Mouse (Mus musculus) limb, embryonic 14.5 days (tissue): Measurements from ENCODE around the gene Vps25. TPM values are rescaled to one million over a fixed set of nuclear protein-coding genes. Genes with fewer than 3 reads are reported as not detected.
A peak's percentile ranks its signal among the peaks of the same experiment; 100 is the strongest.

Experiments
- ATAC-seq: fragments of 200-750 bp; cut with Nextera tagmentation; 2 replicates; pipeline ENCODE4 v1.8.0; 2017; ENCODE audit warnings: low read depth, moderate number of reproducible peaks, moderate TSS enrichment; ENCODE audit not compliant: low FRiP score
- DNase-seq: peaks from one replicate; pipeline ENCODE4 v3.0.0-alpha.2; 2015; ENCODE audit warnings: low spot score
- H3K27ac ChIP-seq: fragments of 300-500 bp; sonication (generic); replicated peaks from 2 replicates; pipeline ENCODE4 v1.5.1; 2014; ENCODE audit warnings: low read depth, mild to moderate bottlenecking, low read length, moderate library complexity, mixed read lengths
- H3K27me3 ChIP-seq: fragments of 300-500 bp; sonication (generic); 2 replicates; pipeline ENCODE4 v1.6.1; 2014; ENCODE audit warnings: low read length, mixed read lengths; ENCODE audit not compliant: control insufficient read depth, insufficient read depth
- H3K36me3 ChIP-seq: fragments of 300-500 bp; sonication (generic); 2 replicates; pipeline ENCODE4 v1.6.1; 2014; ENCODE audit warnings: mild to moderate bottlenecking, low read length, moderate library complexity, mixed read lengths; ENCODE audit not compliant: control insufficient read depth, insufficient read depth
- H3K4me1 ChIP-seq: fragments of 300-500 bp; sonication (generic); 2 replicates; pipeline ENCODE4 v1.6.1; 2014; ENCODE audit warnings: antibody characterized with exemption, low read length, mixed read lengths; ENCODE audit not compliant: control insufficient read depth, insufficient read depth
- H3K4me2 ChIP-seq: fragments of 300-500 bp; sonication (generic); replicated peaks from 2 replicates; pipeline ENCODE4 v1.6.1; 2014; ENCODE audit warnings: low read depth, mild to moderate bottlenecking, low read length, moderate library complexity; ENCODE audit not compliant: severe bottlenecking
- H3K4me3 ChIP-seq: fragments of 300-500 bp; sonication (generic); replicated peaks from 2 replicates; pipeline ENCODE4 v1.5.1; 2014; ENCODE audit warnings: low read length
- H3K9ac ChIP-seq: fragments of 300-500 bp; sonication (generic); 2 replicates; pipeline ENCODE4 v1.6.1; 2014; ENCODE audit warnings: mild to moderate bottlenecking, low read depth, low read length, moderate library complexity; ENCODE audit not compliant: severe bottlenecking
- H3K9me3 ChIP-seq: fragments of 300-500 bp; sonication (generic); 2 replicates; pipeline ENCODE4 v1.6.1; 2016; ENCODE audit warnings: low read length; ENCODE audit not compliant: control insufficient read depth
- POLR2A ChIP-seq: fragments of 200-500 bp; IDR thresholded peaks from 2 replicates; pipeline ENCODE4 v1.8.0; 2012; ENCODE audit warnings: inconsistent platforms, mild to moderate bottlenecking, moderate library complexity, borderline replicate concordance; ENCODE audit not compliant: insufficient read depth, insufficient read length; ENCODE audit errors: extremely low read depth
- WGBS: fragments of 180-500 bp; shearing (Covaris S2); extraction: QIAGEN DNeasy Blood & Tissue Kit; methylation state at CpG from one replicate; pipeline ENCODE4 v1.1.7; 2014; 5-methylcytosine and 5-hydroxymethylcytosine counted together
- polyA plus RNA-seq, 2 experiments: library from polyadenylated mRNA; depleted of rRNA in 1 of 2; stranded (reverse) in 1 of 2; unstranded in 1 of 2; fragments of >200 nt; fragmentation: Nextera tagmentation in 1 of 2; extraction: Ambion mirVana in 1 of 2; gene quantifications; 2 replicates each; pipeline versions ENCODE4 v1.2.1 to v1.2.3; 2012 to 2014

Gene Vps25
- polyA plus RNA-seq, 2 experiments, result 70.3 to 120 TPM

GRCm38 (mm10) chr11:101301299-101302003 is 47.9 kb downstream of the Vps25 start:
- TF ChIP-seq POLR2A, result no peak
- 0 out of 2 replicates have a peak overlapping the region, but pooled peaks have one; percentile 26 for H3K27ac ChIP-seq
- DNase-seq (no peak), ATAC-seq (peak; percentile 32)
- WGBS, result 12% methylated on average over 26 of the region's 26 CpGs
- H3K36me3 ChIP-seq, result peaks cover 30% of the 10 kb centered on the region
- no peaks in the 10 kb centered on the region for H3K9me3 ChIP-seq
- H3K4me2 ChIP-seq, result peak overlapping the region; percentile 82
- H3K27me3 ChIP-seq, result no peaks in the 10 kb centered on the region
- H3K4me3 ChIP-seq, result peak overlapping the region; percentile 87
- peaks cover 10% of the 10 kb centered on the region for H3K4me1 ChIP-seq
- peak overlapping the region; percentile 86 for H3K9ac ChIP-seq

DNA sequence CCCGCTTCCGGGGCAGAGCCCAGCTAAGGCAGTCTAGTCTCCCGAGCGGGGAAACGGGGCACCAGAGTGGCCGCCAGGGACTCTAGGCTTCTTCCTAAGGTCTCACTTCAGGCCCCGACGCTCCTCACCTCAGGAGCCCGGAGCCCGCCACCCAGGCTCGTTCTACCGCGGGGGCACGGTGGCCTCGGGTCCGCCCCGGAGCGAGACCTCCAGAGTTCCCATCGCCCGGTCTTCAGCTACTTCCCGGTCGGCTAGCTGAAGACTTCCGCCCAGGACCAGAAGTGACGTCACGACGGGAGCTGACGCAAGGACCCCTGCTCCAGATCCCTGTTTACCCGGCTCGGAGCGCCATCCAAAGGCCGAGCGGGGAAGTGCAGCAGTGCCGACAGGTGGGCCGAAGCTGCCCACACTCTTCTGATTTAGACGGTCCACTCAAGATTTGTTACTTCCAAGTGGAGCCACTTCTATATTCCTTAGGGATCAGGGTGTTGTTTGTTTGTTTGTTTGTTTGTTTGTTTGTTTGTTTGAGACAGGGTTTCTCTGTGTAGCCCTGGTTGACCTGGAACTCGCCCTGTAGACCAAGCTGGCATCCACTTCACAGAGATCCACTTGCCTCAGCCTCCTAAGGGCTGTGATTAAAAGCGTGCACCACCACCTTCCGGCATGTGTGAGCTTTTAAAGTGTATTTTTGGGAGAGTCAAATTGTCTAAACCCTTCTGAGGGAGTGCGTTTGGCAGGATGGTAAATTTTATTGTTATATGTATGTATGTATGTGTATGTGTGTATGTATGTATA is 48.7 kb downstream of the Vps25 start, which contains the start of gene Becn1:
Gene Becn1, minus strand, starts transcription at position 283 of the 795 bp plus-strand sequence.
- peak; percentile 93 for ATAC-seq
- peak within 1 kb of the TSS; percentile 82 for H3K4me2 ChIP-seq
- H3K27me3 ChIP-seq, result no peaks in the 10 kb centered on the region
- 6% methylated on average over 34 of the region's 39 CpGs for WGBS
- H3K4me1 ChIP-seq, result peaks cover 10% of the 10 kb centered on the region
- peaks cover 25% of the 10 kb centered on the region for H3K36me3 ChIP-seq
- 0 out of 2 replicates have a peak within 1 kb of the TSS, but pooled peaks have one; percentile 26 for H3K27ac ChIP-seq
- H3K9ac ChIP-seq, result peak within 1 kb of the TSS; percentile 86
- no peak for TF ChIP-seq POLR2A
- peak; percentile 95 for DNase-seq
- peak within 1 kb of the TSS; percentile 87 for H3K4me3 ChIP-seq
- H3K9me3 ChIP-seq, result no peaks in the 10 kb centered on the region

DNA sequence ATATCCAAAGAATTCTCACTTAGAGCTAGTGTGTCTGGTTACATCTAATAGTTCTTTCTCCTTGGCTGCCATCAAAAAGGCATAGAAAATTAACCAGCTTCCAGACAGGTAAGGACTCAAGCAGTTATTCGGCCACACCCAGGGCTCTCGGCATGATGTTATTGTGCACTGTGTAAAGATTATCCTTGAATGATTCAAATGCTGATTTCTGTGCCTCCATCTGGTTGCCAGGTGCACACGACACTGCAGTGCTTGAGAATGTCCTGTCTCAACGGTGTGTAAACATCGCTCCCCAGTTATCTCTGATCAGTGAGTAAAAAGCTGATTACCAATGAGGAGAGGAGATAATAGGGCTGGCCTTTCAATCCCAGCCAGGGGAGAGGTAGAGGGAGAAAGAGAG is 54.2 kb downstream of the Vps25 start:
- ATAC-seq, result no peak

More for the DNA sequence above, 54.2 kb downstream of the Vps25 start:
- Histone ChIP-seq H3K4me1 (no peaks in the 10 kb centered on the region), H3K4me3 (no peak overlapping the region), H3K36me3 (no peaks in the 10 kb centered on the region), H3K9me3 (no peaks in the 10 kb centered on the region), H3K27me3 (no peaks in the 10 kb centered on the region), H3K27ac (no peak overlapping the region), H3K9ac (no peak overlapping the region), H3K4me2 (no peak overlapping the region)
- WGBS, result 37% methylated on average over 5 of the region's 5 CpGs
- TF ChIP-seq POLR2A, result no peak
- DNase-seq, result no peak

Other genes starting within 250 kb of the Vps25 start
- 60.9 and 72.8 TPM in 2 replicates for gene Atp6v0a1, start 244.3 kb upstream of the Vps25 start, polyA plus RNA-seq (2012; rRNA removed)
- gene Atp6v0a1, start 244.3 kb upstream of the Vps25 start, polyA plus RNA-seq (2014; fragmentation: Nextera tagmentation; extraction: Ambion mirVana), result 31.8 and 32.7 TPM in 2 replicates
- gene Naglu, start 183.7 kb upstream of the Vps25 start, polyA plus RNA-seq (2012; rRNA removed), result 12.8 and 18.5 TPM in 2 replicates
- gene Naglu, start 183.7 kb upstream of the Vps25 start, polyA plus RNA-seq (2014; fragmentation: Nextera tagmentation; extraction: Ambion mirVana), result 9.8 and 10.3 TPM in 2 replicates
- 0.23 and 0.42 TPM in 2 replicates for gene Hsd17b1, start 175.3 kb upstream of the Vps25 start, polyA plus RNA-seq (2012; rRNA removed)
- not detected in 2 replicates for gene Hsd17b1, start 175.3 kb upstream of the Vps25 start, polyA plus RNA-seq (2014; fragmentation: Nextera tagmentation; extraction: Ambion mirVana)
- gene Coasy, start 171.1 kb upstream of the Vps25 start, polyA plus RNA-seq (2012; rRNA removed), result 49.1 and 64.3 TPM in 2 replicates
- gene Coasy, start 171.1 kb upstream of the Vps25 start, polyA plus RNA-seq (2014; fragmentation: Nextera tagmentation; extraction: Ambion mirVana), result 41.9 and 43.3 TPM in 2 replicates
- gene Mlx, start 166.4 kb upstream of the Vps25 start, polyA plus RNA-seq (2012; rRNA removed), result 40.2 and 61.6 TPM in 2 replicates
- 42.4 and 44.4 TPM in 2 replicates for gene Mlx, start 166.4 kb upstream of the Vps25 start, polyA plus RNA-seq (2014; fragmentation: Nextera tagmentation; extraction: Ambion mirVana)
- gene Psmc3ip, start 158.3 kb upstream of the Vps25 start, polyA plus RNA-seq (2012; rRNA removed), result 15.7 and 24.3 TPM in 2 replicates
- gene Psmc3ip, start 158.3 kb upstream of the Vps25 start, polyA plus RNA-seq (2014; fragmentation: Nextera tagmentation; extraction: Ambion mirVana), result 32.9 and 36.5 TPM in 2 replicates
- gene Retreg3, start 133.8 kb upstream of the Vps25 start, polyA plus RNA-seq (2012; rRNA removed), result 53.6 and 65.4 TPM in 2 replicates
- gene Retreg3, start 133.8 kb upstream of the Vps25 start, polyA plus RNA-seq (2014; fragmentation: Nextera tagmentation; extraction: Ambion mirVana), result 11.3 and 12.7 TPM in 2 replicates
- 32.4 and 36.8 TPM in 2 replicates for gene Tubg1, start 133.8 kb upstream of the Vps25 start, polyA plus RNA-seq (2012; rRNA removed)
- 52.5 and 52.7 TPM in 2 replicates for gene Tubg1, start 133.8 kb upstream of the Vps25 start, polyA plus RNA-seq (2014; fragmentation: Nextera tagmentation; extraction: Ambion mirVana)
- 6.2 and 7.3 TPM in 2 replicates for gene Tubg2, start 97.8 kb upstream of the Vps25 start, polyA plus RNA-seq (2012; rRNA removed)
- gene Tubg2, start 97.8 kb upstream of the Vps25 start, polyA plus RNA-seq (2014; fragmentation: Nextera tagmentation; extraction: Ambion mirVana), result 7.1 and 8.0 TPM in 2 replicates
- 1.5 and 2.1 TPM in 2 replicates for gene Cntnap1, start 83.2 kb upstream of the Vps25 start, polyA plus RNA-seq (2012; rRNA removed)
- gene Cntnap1, start 83.2 kb upstream of the Vps25 start, polyA plus RNA-seq (2014; fragmentation: Nextera tagmentation; extraction: Ambion mirVana), result 0.56 and 0.64 TPM in 2 replicates
- gene Plekhh3, start 82.4 kb upstream of the Vps25 start, polyA plus RNA-seq (2012; rRNA removed), result 17.4 and 20.6 TPM in 2 replicates
- gene Plekhh3, start 82.4 kb upstream of the Vps25 start, polyA plus RNA-seq (2014; fragmentation: Nextera tagmentation; extraction: Ambion mirVana), result 19.6 and 20.5 TPM in 2 replicates
- gene Ccr10, start 78.3 kb upstream of the Vps25 start, polyA plus RNA-seq (2012; rRNA removed), result 0.09 and 0.17 TPM in 2 replicates
- gene Ccr10, start 78.3 kb upstream of the Vps25 start, polyA plus RNA-seq (2014; fragmentation: Nextera tagmentation; extraction: Ambion mirVana), result 0.11 and 0.41 TPM in 2 replicates
- gene Ezh1, start 27.2 kb upstream of the Vps25 start, polyA plus RNA-seq (2012; rRNA removed), result 28.3 and 28.4 TPM in 2 replicates
- gene Ezh1, start 27.2 kb upstream of the Vps25 start, polyA plus RNA-seq (2014; fragmentation: Nextera tagmentation; extraction: Ambion mirVana), result 14.4 and 17.0 TPM in 2 replicates
- 89.4 and 108 TPM in 2 replicates for gene Ramp2, start 7.7 kb upstream of the Vps25 start, polyA plus RNA-seq (2012; rRNA removed)
- 98.9 and 104 TPM in 2 replicates for gene Ramp2, start 7.7 kb upstream of the Vps25 start, polyA plus RNA-seq (2014; fragmentation: Nextera tagmentation; extraction: Ambion mirVana)
- 14.9 and 18.4 TPM in 2 replicates for gene Wnk4, start 6.9 kb downstream of the Vps25 start, polyA plus RNA-seq (2012; rRNA removed)
- 9.9 and 10.7 TPM in 2 replicates for gene Wnk4, start 6.9 kb downstream of the Vps25 start, polyA plus RNA-seq (2014; fragmentation: Nextera tagmentation; extraction: Ambion mirVana)
- gene Cntd1, start 25.3 kb downstream of the Vps25 start, polyA plus RNA-seq (2012; rRNA removed), result 1.1 and 1.6 TPM in 2 replicates
- gene Cntd1, start 25.3 kb downstream of the Vps25 start, polyA plus RNA-seq (2014; fragmentation: Nextera tagmentation; extraction: Ambion mirVana), result 0.61 and 0.93 TPM in 2 replicates
- 110 and 183 TPM in 2 replicates for gene Coa3, start 25.4 kb downstream of the Vps25 start, polyA plus RNA-seq (2012; rRNA removed)
- 182 and 187 TPM in 2 replicates for gene Coa3, start 25.4 kb downstream of the Vps25 start, polyA plus RNA-seq (2014; fragmentation: Nextera tagmentation; extraction: Ambion mirVana)
- 86.5 and 100 TPM in 2 replicates for gene Becn1, start 48.6 kb downstream of the Vps25 start, polyA plus RNA-seq (2012; rRNA removed)
- gene Becn1, start 48.6 kb downstream of the Vps25 start, polyA plus RNA-seq (2014; fragmentation: Nextera tagmentation; extraction: Ambion mirVana), result 118 and 135 TPM in 2 replicates
- gene Psme3, start 62.5 kb downstream of the Vps25 start, polyA plus RNA-seq (2012; rRNA removed), result 128 and 142 TPM in 2 replicates
- 105 TPM in 2 replicates for gene Psme3, start 62.5 kb downstream of the Vps25 start, polyA plus RNA-seq (2014; fragmentation: Nextera tagmentation; extraction: Ambion mirVana)
- gene Aoc2, start 71.4 kb downstream of the Vps25 start, polyA plus RNA-seq (2012; rRNA removed), result 6.2 and 8.2 TPM in 2 replicates
- gene Aoc2, start 71.4 kb downstream of the Vps25 start, polyA plus RNA-seq (2014; fragmentation: Nextera tagmentation; extraction: Ambion mirVana), result 0.84 and 0.86 TPM in 2 replicates
- 3.1 TPM in 2 replicates for gene Aoc3, start 76.9 kb downstream of the Vps25 start, polyA plus RNA-seq (2012; rRNA removed)
- gene Aoc3, start 76.9 kb downstream of the Vps25 start, polyA plus RNA-seq (2014; fragmentation: Nextera tagmentation; extraction: Ambion mirVana), result 0.68 and 1.0 TPM in 2 replicates
- gene G6pc, start 113.9 kb downstream of the Vps25 start, polyA plus RNA-seq (2012; rRNA removed), result not detected in 2 replicates
- gene G6pc, start 113.9 kb downstream of the Vps25 start, polyA plus RNA-seq (2014; fragmentation: Nextera tagmentation; extraction: Ambion mirVana), result not detected in 2 replicates
- 39.3 and 41.1 TPM in 2 replicates for gene Aarsd1, start 163.9 kb downstream of the Vps25 start, polyA plus RNA-seq (2012; rRNA removed)
- gene Aarsd1, start 163.9 kb downstream of the Vps25 start, polyA plus RNA-seq (2014; fragmentation: Nextera tagmentation; extraction: Ambion mirVana), result 62.8 and 63.2 TPM in 2 replicates
- gene Gm27029, start 171.1 kb downstream of the Vps25 start, polyA plus RNA-seq (2012; rRNA removed), result 1.3 and 4.2 TPM in 2 replicates
- 11.8 and 12.1 TPM in 2 replicates for gene Gm27029, start 171.1 kb downstream of the Vps25 start, polyA plus RNA-seq (2014; fragmentation: Nextera tagmentation; extraction: Ambion mirVana)
- 19.3 and 20.6 TPM in 2 replicates for gene Rundc1, start 171.4 kb downstream of the Vps25 start, polyA plus RNA-seq (2012; rRNA removed)
- gene Rundc1, start 171.4 kb downstream of the Vps25 start, polyA plus RNA-seq (2014; fragmentation: Nextera tagmentation; extraction: Ambion mirVana), result 17.6 and 17.8 TPM in 2 replicates
- 23.7 and 27.5 TPM in 2 replicates for gene Ptges3l, start 171.6 kb downstream of the Vps25 start, polyA plus RNA-seq (2012; rRNA removed)
- gene Ptges3l, start 171.6 kb downstream of the Vps25 start, polyA plus RNA-seq (2014; fragmentation: Nextera tagmentation; extraction: Ambion mirVana), result 13.9 and 20.5 TPM in 2 replicates
- 1,216 and 1,303 TPM in 2 replicates for gene Rpl27, start 188.6 kb downstream of the Vps25 start, polyA plus RNA-seq (2012; rRNA removed)
- 384 and 422 TPM in 2 replicates for gene Rpl27, start 188.6 kb downstream of the Vps25 start, polyA plus RNA-seq (2014; fragmentation: Nextera tagmentation; extraction: Ambion mirVana)
- gene Ifi35, start 194.7 kb downstream of the Vps25 start, polyA plus RNA-seq (2012; rRNA removed), result 13.1 and 15.2 TPM in 2 replicates
- 16.1 and 16.7 TPM in 2 replicates for gene Ifi35, start 194.7 kb downstream of the Vps25 start, polyA plus RNA-seq (2014; fragmentation: Nextera tagmentation; extraction: Ambion mirVana)
- 20.7 and 21.8 TPM in 2 replicates for gene Rnd2, start 211.3 kb downstream of the Vps25 start, polyA plus RNA-seq (2012; rRNA removed)
- 8.4 and 10.4 TPM in 2 replicates for gene Rnd2, start 211.3 kb downstream of the Vps25 start, polyA plus RNA-seq (2014; fragmentation: Nextera tagmentation; extraction: Ambion mirVana)
- gene Vat1, start 212.5 kb downstream of the Vps25 start, polyA plus RNA-seq (2012; rRNA removed), result 88.0 and 96.1 TPM in 2 replicates
- gene Vat1, start 212.5 kb downstream of the Vps25 start, polyA plus RNA-seq (2014; fragmentation: Nextera tagmentation; extraction: Ambion mirVana), result 56.1 and 63.3 TPM in 2 replicates